Mouse (Mus musculus) hindbrain, embryonic 16.5 days (tissue): ENCODE measurements around the gene Gpr87. TPM values are rescaled to one million over a fixed set of nuclear protein-coding genes. Genes with fewer than 3 reads are reported as not detected.
A peak's percentile ranks its signal among the peaks of the same experiment; 100 is the strongest.

Experiments
- ATAC-seq: fragments of 200-750 bp; cut with Nextera tagmentation; 2 replicates; pipeline ENCODE4 v1.8.0; 2017; ENCODE audit warnings: moderate TSS enrichment, moderate library complexity
- H3K27ac ChIP-seq: fragments of 300-500 bp; sonication (generic); 2 replicates; pipeline ENCODE4 v1.5.1; 2014; ENCODE audit warnings: low read depth, mild to moderate bottlenecking, control low read depth, low read length, moderate library complexity
- H3K27me3 ChIP-seq: fragments of 300-500 bp; sonication (generic); replicated peaks from 2 replicates; pipeline ENCODE4 v1.6.1; 2014; ENCODE audit warnings: low read length; ENCODE audit not compliant: control insufficient read depth, insufficient read depth
- H3K36me3 ChIP-seq: fragments of 300-500 bp; sonication (generic); 2 replicates; pipeline ENCODE4 v1.6.1; 2014; ENCODE audit warnings: mild to moderate bottlenecking, low read length, moderate library complexity, mixed read lengths; ENCODE audit not compliant: control insufficient read depth, insufficient read depth
- H3K4me1 ChIP-seq: fragments of 300-500 bp; sonication (generic); 2 replicates; pipeline ENCODE4 v1.6.1; 2014; ENCODE audit warnings: low read depth, low read length; ENCODE audit not compliant: control insufficient read depth, insufficient read depth
- H3K4me2 ChIP-seq: fragments of 300-500 bp; sonication (generic); 2 replicates; pipeline ENCODE4 v1.6.1; 2014; ENCODE audit warnings: mild to moderate bottlenecking, low read length, control low read depth, moderate library complexity
- H3K4me3 ChIP-seq: fragments of 300-500 bp; sonication (generic); 2 replicates; pipeline ENCODE4 v1.5.1; 2014; ENCODE audit warnings: mild to moderate bottlenecking, low read length, control low read depth, moderate library complexity
- H3K9ac ChIP-seq: fragments of 300-500 bp; sonication (generic); 2 replicates; pipeline ENCODE4 v1.6.1; 2014; ENCODE audit warnings: low read depth, mild to moderate bottlenecking, control low read depth, low read length, moderate library complexity
- H3K9me3 ChIP-seq: fragments of 300-500 bp; sonication (generic); 2 replicates; pipeline ENCODE4 v1.6.1; 2014; ENCODE audit warnings: mild to moderate bottlenecking, low read length, moderate library complexity; ENCODE audit not compliant: control insufficient read depth
- WGBS: fragments of 180-500 bp; shearing (Covaris S2); extraction: QIAGEN DNeasy Blood & Tissue Kit; methylation state at CpG from one replicate; pipeline ENCODE4 v1.1.7; 2014; 5-methylcytosine and 5-hydroxymethylcytosine counted together
- polyA plus RNA-seq: library from polyadenylated mRNA; unstranded; fragments of >200 nt; fragmentation: Nextera tagmentation; extraction: Ambion mirVana; gene quantifications from 2 replicates; pipeline ENCODE4 v1.2.1, GENCODE M21; 2015

Gene Gpr87
- polyA plus RNA-seq, 1 experiment from 2014 or later = 0.18 TPM

DNA sequence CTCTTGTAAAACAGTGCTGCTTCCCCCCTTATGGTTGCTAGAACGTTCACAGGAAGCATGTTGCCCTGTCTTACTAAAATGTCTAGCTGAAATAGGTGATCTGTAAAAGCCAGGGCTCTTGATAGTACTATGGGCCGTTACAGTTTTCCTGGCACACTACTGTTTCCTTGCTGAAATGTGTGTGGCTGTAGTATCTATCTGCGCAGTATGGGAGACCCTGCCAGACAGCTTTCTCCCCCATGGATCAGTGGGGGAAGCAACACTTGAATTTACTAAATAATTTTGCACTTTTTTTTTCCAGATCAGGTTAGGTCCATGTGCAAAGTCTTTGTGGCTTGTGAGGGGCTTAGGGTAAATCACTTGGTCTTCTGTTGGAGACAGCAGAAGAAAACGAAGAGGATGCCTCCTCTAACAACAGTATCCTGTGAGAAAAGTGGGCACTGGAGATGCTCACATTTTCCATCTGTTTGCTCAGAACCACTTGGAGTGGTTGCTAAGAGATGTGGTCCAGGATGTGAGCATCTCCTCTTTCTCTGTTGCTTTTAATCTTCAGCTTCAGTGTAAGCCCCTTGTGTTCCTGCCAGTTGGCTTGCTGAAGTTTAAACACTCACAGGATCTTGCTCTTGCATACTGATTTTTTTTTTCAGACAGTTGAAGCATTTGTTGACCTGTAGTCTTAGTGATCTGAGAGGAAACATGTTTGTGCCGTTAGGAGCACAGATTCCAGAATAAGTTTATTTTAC, 58.8 kb downstream of the Gpr87 start:
- H3K9ac ChIP-seq = no peak overlapping the region
- no peak overlapping the region for H3K4me2 ChIP-seq
- H3K9me3 ChIP-seq = no peaks in the 10 kb centered on the region
- peak; percentile 83 for ATAC-seq
- H3K36me3 ChIP-seq = no peaks in the 10 kb centered on the region
- 78% methylated on average over 5 of the region's 5 CpGs for WGBS
- no peak overlapping the region for H3K4me3 ChIP-seq
- H3K27ac ChIP-seq = peak overlapping the region; percentile 17; the same call in 1 of the 2 replicates
- H3K27me3 ChIP-seq = no peaks in the 10 kb centered on the region
- no peaks in the 10 kb centered on the region for H3K4me1 ChIP-seq

- WGBS = 89% methylated on average over 5 of the region's 5 CpGs
These were observed 61.7 kb downstream of the Gpr87 start for GRCm38 (mm10) chr3:59133189-59133588.

DNA sequence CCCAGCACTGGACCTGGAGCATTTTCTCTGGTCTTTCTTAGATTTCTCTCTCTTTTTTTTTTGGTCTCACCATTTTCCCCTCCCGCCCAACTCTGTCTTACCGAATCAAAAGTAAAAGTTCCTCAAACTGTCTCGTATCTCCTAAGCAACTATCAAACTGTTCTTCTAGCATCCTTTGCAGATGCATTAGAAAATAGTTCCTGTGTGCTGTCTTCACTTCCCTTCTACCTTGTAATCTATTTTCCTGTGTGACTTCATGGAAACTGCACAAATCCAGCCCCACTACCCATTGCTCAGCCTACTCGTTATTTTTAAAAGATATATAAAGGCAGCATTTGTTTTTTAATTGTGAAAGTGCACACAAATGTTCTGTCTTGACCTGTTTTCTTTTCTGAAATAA, 62.9 kb downstream of the Gpr87 start:
- Histone ChIP-seq H3K4me3 (no peak overlapping the region), H3K27ac (no peak overlapping the region), H3K36me3 (no peaks in the 10 kb centered on the region), H3K9ac (no peak overlapping the region), H3K27me3 (no peaks in the 10 kb centered on the region), H3K4me2 (no peak overlapping the region), H3K4me1 (no peaks in the 10 kb centered on the region), H3K9me3 (no peaks in the 10 kb centered on the region)
- WGBS = 92% methylated on average over 4 of the region's 4 CpGs
- ATAC-seq = no peak

More at GRCm38 (mm10) chr3:59133189-59133588, 61.7 kb downstream of the Gpr87 start:
- ATAC-seq = no peak
- no peak overlapping the region for H3K4me2 ChIP-seq
- H3K27ac ChIP-seq = no peak overlapping the region
- no peaks in the 10 kb centered on the region for H3K27me3 ChIP-seq
- H3K9me3 ChIP-seq = no peaks in the 10 kb centered on the region
- no peak overlapping the region for H3K4me3 ChIP-seq
- H3K9ac ChIP-seq = no peak overlapping the region
- H3K4me1 ChIP-seq = no peaks in the 10 kb centered on the region
- no peaks in the 10 kb centered on the region for H3K36me3 ChIP-seq

- no peak for ATAC-seq
- WGBS = 77% methylated on average over 4 of the region's 4 CpGs
- H3K36me3 ChIP-seq = no peaks in the 10 kb centered on the region
- H3K4me3 ChIP-seq = no peak overlapping the region
- no peaks in the 10 kb centered on the region for H3K9me3 ChIP-seq
- no peaks in the 10 kb centered on the region for H3K4me1 ChIP-seq
- no peak overlapping the region for H3K9ac ChIP-seq
- H3K27ac ChIP-seq = no peak overlapping the region
- no peak overlapping the region for H3K4me2 ChIP-seq
- no peaks in the 10 kb centered on the region for H3K27me3 ChIP-seq
These were observed 63.8 kb downstream of the Gpr87 start for GRCm38 (mm10) chr3:59131081-59131480.

GRCm38 (mm10) chr3:59130431-59130830, 64.5 kb downstream of the Gpr87 start:
- Histone ChIP-seq H3K9ac (no peak overlapping the region), H3K36me3 (no peaks in the 10 kb centered on the region), H3K4me3 (no peak overlapping the region), H3K27me3 (no peaks in the 10 kb centered on the region), H3K4me1 (no peaks in the 10 kb centered on the region), H3K9me3 (no peaks in the 10 kb centered on the region), H3K4me2 (no peak overlapping the region), H3K27ac (no peak overlapping the region)
- 65% methylated on average over 8 of the region's 8 CpGs for WGBS
- ATAC-seq = no peak

GRCm38 (mm10) chr3:59129547-59129946, 65.4 kb downstream of the Gpr87 start:
- ATAC-seq = no peak

More at GRCm38 (mm10) chr3:59129547-59129946, 65.4 kb downstream of the Gpr87 start:
- no peaks in the 10 kb centered on the region for H3K4me1 ChIP-seq
- H3K4me2 ChIP-seq = no peak overlapping the region
- H3K36me3 ChIP-seq = no peaks in the 10 kb centered on the region
- 85% methylated on average over 3 of the region's 3 CpGs for WGBS
- H3K9ac ChIP-seq = no peak overlapping the region
- no peaks in the 10 kb centered on the region for H3K27me3 ChIP-seq
- H3K27ac ChIP-seq = no peak overlapping the region
- no peak overlapping the region for H3K4me3 ChIP-seq
- H3K9me3 ChIP-seq = no peaks in the 10 kb centered on the region

Other genes with a start within 250 kb of the Gpr87 start
- 3.9 and 4.1 TPM in 2 replicates for gene Med12l, start 189.3 kb downstream of the Gpr87 start, polyA plus RNA-seq
- 0.91 and 1.0 TPM in 2 replicates for gene Gpr171, start 93.3 kb downstream of the Gpr87 start, polyA plus RNA-seq
- gene P2ry14, start 41.5 kb downstream of the Gpr87 start, polyA plus RNA-seq = 5.0 and 5.9 TPM in 2 replicates
- 1.9 and 2.3 TPM in 2 replicates for gene P2ry13, start 15.8 kb upstream of the Gpr87 start, polyA plus RNA-seq
- 7.8 and 10.3 TPM in 2 replicates for gene P2ry12, start 67.8 kb upstream of the Gpr87 start, polyA plus RNA-seq
- 2.8 and 2.9 TPM in 2 replicates for gene Igsf10, start 149.3 kb upstream of the Gpr87 start, polyA plus RNA-seq